Mouse (Mus musculus) heart, embryonic 15.5 days (tissue): ENCODE results near the gene Nmd3. TPM values are rescaled to one million over a fixed set of nuclear protein-coding genes. Genes with fewer than 3 reads are reported as not detected.

Experiments used
- ATAC-seq: fragments of 200-750 bp; cut with Nextera tagmentation; replicated peaks from 2 replicates; pipeline ENCODE4 v1.8.0; 2017; ENCODE audit warnings: low read depth, moderate TSS enrichment; ENCODE audit not compliant: insufficient number of reproducible peaks, insufficient read depth, low FRiP score
- H3K27ac ChIP-seq: fragments of 300-500 bp; sonication (generic); 2 replicates; pipeline ENCODE4 v1.5.1; 2015; ENCODE audit warnings: mild to moderate bottlenecking, inconsistent platforms
- H3K27me3 ChIP-seq: fragments of 300-500 bp; sonication (generic); 2 replicates; pipeline ENCODE4 v1.6.1; 2015; ENCODE audit warnings: inconsistent platforms
- H3K36me3 ChIP-seq: fragments of 300-500 bp; sonication (generic); 2 replicates; pipeline ENCODE4 v1.6.1; 2015; ENCODE audit warnings: mild to moderate bottlenecking, inconsistent platforms
- H3K4me1 ChIP-seq: fragments of 300-500 bp; sonication (generic); replicated peaks from 2 replicates; pipeline ENCODE4 v1.6.1; 2015; ENCODE audit warnings: inconsistent platforms
- H3K4me2 ChIP-seq: fragments of 300-500 bp; sonication (generic); 2 replicates; pipeline ENCODE4 v1.6.1; 2015; ENCODE audit warnings: inconsistent platforms, mild to moderate bottlenecking, moderate library complexity
- H3K4me3 ChIP-seq: fragments of 300-500 bp; sonication (generic); 2 replicates; pipeline ENCODE4 v1.5.1; 2015; ENCODE audit warnings: mild to moderate bottlenecking, inconsistent platforms
- H3K9ac ChIP-seq: fragments of 300-500 bp; sonication (generic); 2 replicates; pipeline ENCODE4 v1.6.1; 2015; ENCODE audit warnings: mild to moderate bottlenecking, inconsistent platforms
- H3K9me3 ChIP-seq: fragments of 300-500 bp; sonication (generic); replicated peaks from 2 replicates; pipeline ENCODE4 v1.6.1; 2016; ENCODE audit warnings: inconsistent platforms
- WGBS: fragments of 180-500 bp; shearing (Covaris S2); methylation state at CpG from one replicate; pipeline ENCODE4 v1.1.7; 2015; ENCODE audit warnings: mixed read lengths; 5-methylcytosine and 5-hydroxymethylcytosine counted together
- polyA plus RNA-seq: library from polyadenylated mRNA; unstranded; fragments of >200 nt; fragmentation: Nextera tagmentation; extraction: Ambion mirVana; gene quantifications from 2 replicates; pipeline ENCODE4 v1.2.1, GENCODE M21; 2015

The Nmd3 gene
- polyA plus RNA-seq: 89.7 and 94.4 TPM in 2 replicates

- peaks cover 13% of the 10 kb centered on the region for H3K4me1 ChIP-seq
- H3K4me3 ChIP-seq: peak within 1 kb of the TSS; percentile 95
- H3K36me3 ChIP-seq: 0 out of 2 replicates have a peak, but pooled peaks cover 5% of the 10 kb centered on the region
- ATAC-seq: peak; percentile 92
- peak within 1 kb of the TSS; percentile 78 for H3K4me2 ChIP-seq
- no peaks in the 10 kb centered on the region for H3K27me3 ChIP-seq
- under 1% methylated on average over 32 of the region's 33 CpGs for WGBS
- peak within 1 kb of the TSS; percentile 91 for H3K27ac ChIP-seq
- H3K9ac ChIP-seq: peak within 1 kb of the TSS; percentile 95
- no peaks in the 10 kb centered on the region for H3K9me3 ChIP-seq
Measured at GRCm38 (mm10) chr3:69721814-69722186, at the start of gene Nmd3. Nmd3 (plus strand) TSS chr3:69721985.

GRCm38 (mm10) chr3:69673351-69673750 is 48.4 kb upstream of the Nmd3 start:
- Histone ChIP-seq H3K9me3 (no peaks in the 10 kb centered on the region), H3K4me1 (no peaks in the 10 kb centered on the region), H3K9ac (no peak overlapping the region), H3K27me3 (no peaks in the 10 kb centered on the region), H3K4me3 (no peak overlapping the region), H3K27ac (no peak overlapping the region), H3K4me2 (no peak overlapping the region), H3K36me3 (no peaks in the 10 kb centered on the region)
- ATAC-seq: no peak
- 93% methylated on average over 10 of the region's 10 CpGs for WGBS

- WGBS: 24% methylated on average over 3 of the region's 3 CpGs
Measured at GRCm38 (mm10) chr3:69674206-69674605, 47.6 kb upstream of the Nmd3 start.

GRCm38 (mm10) chr3:69689791-69690190 is 32.0 kb upstream of the Nmd3 start:
- Histone ChIP-seq H3K36me3 (no peaks in the 10 kb centered on the region), H3K9me3 (no peaks in the 10 kb centered on the region), H3K4me3 (no peak overlapping the region), H3K4me1 (no peaks in the 10 kb centered on the region), H3K27ac (no peak overlapping the region), H3K27me3 (no peaks in the 10 kb centered on the region), H3K4me2 (no peak overlapping the region), H3K9ac (no peak overlapping the region)
- WGBS: 45% methylated on average over 1 of the region's 1 CpGs
- no peak for ATAC-seq

More at GRCm38 (mm10) chr3:69674206-69674605, 47.6 kb upstream of the Nmd3 start:
- H3K36me3 ChIP-seq: no peaks in the 10 kb centered on the region
- no peak overlapping the region for H3K9ac ChIP-seq
- H3K4me3 ChIP-seq: no peak overlapping the region
- no peak overlapping the region for H3K4me2 ChIP-seq
- no peaks in the 10 kb centered on the region for H3K4me1 ChIP-seq
- H3K27ac ChIP-seq: no peak overlapping the region
- no peaks in the 10 kb centered on the region; the same call in 1 of the 2 replicates for H3K9me3 ChIP-seq
- no peaks in the 10 kb centered on the region for H3K27me3 ChIP-seq
- no peak for ATAC-seq

DNA sequence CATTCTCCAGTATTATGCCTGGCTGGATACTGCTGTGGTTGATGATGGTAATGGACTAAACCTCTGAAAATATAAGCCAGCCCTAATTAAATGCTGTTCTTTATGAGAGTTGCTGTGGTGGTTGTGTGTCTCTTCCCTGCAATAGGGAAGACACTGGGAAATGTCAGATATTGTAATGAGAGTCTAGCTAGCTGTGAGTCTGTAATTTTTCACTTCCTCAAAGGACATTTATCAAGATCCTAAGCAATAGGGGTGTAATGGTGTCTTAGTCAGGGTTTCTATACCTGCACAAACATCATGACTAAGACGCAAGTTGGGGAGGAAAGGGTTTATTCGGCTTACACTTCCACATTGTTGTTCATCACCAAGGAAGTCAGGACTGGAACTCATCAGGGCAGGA is 30.8 kb upstream of the Nmd3 start:
- H3K27ac ChIP-seq: no peak overlapping the region
- H3K4me2 ChIP-seq: no peak overlapping the region
- no peak overlapping the region for H3K9ac ChIP-seq
- H3K4me3 ChIP-seq: no peak overlapping the region
- H3K36me3 ChIP-seq: no peaks in the 10 kb centered on the region
- 83% methylated on average over 2 of the region's 2 CpGs for WGBS
- ATAC-seq: no peak
- no peaks in the 10 kb centered on the region for H3K9me3 ChIP-seq
- H3K27me3 ChIP-seq: no peaks in the 10 kb centered on the region
- no peaks in the 10 kb centered on the region for H3K4me1 ChIP-seq

GRCm38 (mm10) chr3:69699851-69700500 is 21.8 kb upstream of the Nmd3 start:
- Histone ChIP-seq H3K9ac (no peak overlapping the region), H3K27me3 (no peaks in the 10 kb centered on the region), H3K4me2 (no peak overlapping the region), H3K4me1 (no peaks in the 10 kb centered on the region), H3K4me3 (no peak overlapping the region), H3K36me3 (no peaks in the 10 kb centered on the region), H3K27ac (no peak overlapping the region), H3K9me3 (no peaks in the 10 kb centered on the region)
- WGBS: 65% methylated on average over 6 of the region's 6 CpGs
- ATAC-seq: no peak

- ATAC-seq: no peak
- H3K27me3 ChIP-seq: no peaks in the 10 kb centered on the region
- no peak overlapping the region for H3K4me2 ChIP-seq
- no peak overlapping the region for H3K27ac ChIP-seq
- no peaks in the 10 kb centered on the region for H3K36me3 ChIP-seq
- H3K4me3 ChIP-seq: no peak overlapping the region
- H3K9me3 ChIP-seq: no peaks in the 10 kb centered on the region
- WGBS: 34% methylated on average over 1 of the region's 1 CpGs
- H3K4me1 ChIP-seq: no peaks in the 10 kb centered on the region
- H3K9ac ChIP-seq: no peak overlapping the region
Measured at GRCm38 (mm10) chr3:69701905-69702304, 19.9 kb upstream of the Nmd3 start.

DNA sequence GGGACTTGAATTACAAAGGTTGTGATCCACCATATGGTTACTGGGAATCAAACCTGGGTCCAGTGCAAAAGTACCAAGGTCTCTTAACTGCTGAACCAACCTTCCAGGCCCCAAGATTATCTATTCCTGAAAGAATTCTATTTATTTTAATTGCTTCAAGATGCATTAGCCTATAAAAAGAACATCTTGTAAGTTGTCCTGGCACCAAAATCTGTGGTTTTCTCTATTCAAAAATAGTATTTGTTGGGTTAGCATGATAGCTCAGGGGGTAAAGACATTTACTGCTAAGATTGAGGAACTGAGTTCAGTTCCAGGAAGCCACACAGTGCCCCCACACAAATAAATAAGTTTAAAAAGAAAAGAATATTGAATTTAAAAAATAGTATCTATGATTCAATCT is 19.4 kb upstream of the Nmd3 start:
- Histone ChIP-seq H3K4me1 (no peaks in the 10 kb centered on the region), H3K9ac (no peak overlapping the region), H3K27ac (no peak overlapping the region), H3K27me3 (no peaks in the 10 kb centered on the region), H3K36me3 (no peaks in the 10 kb centered on the region), H3K4me3 (no peak overlapping the region), H3K4me2 (no peak overlapping the region), H3K9me3 (no peaks in the 10 kb centered on the region)
- no peak for ATAC-seq

- Histone ChIP-seq H3K4me3 (no peak overlapping the region), H3K4me1 (no peaks in the 10 kb centered on the region), H3K9me3 (no peaks in the 10 kb centered on the region), H3K9ac (no peak overlapping the region), H3K4me2 (no peak overlapping the region), H3K27ac (no peak overlapping the region), H3K27me3 (no peaks in the 10 kb centered on the region), H3K36me3 (no peaks in the 10 kb centered on the region)
- 68% methylated on average over 12 of the region's 12 CpGs for WGBS
- ATAC-seq: no peak
Measured at GRCm38 (mm10) chr3:69709043-69709929, 12.5 kb upstream of the Nmd3 start.

- no peak for ATAC-seq
- H3K27ac ChIP-seq: no peak overlapping the region
- H3K4me2 ChIP-seq: no peak overlapping the region
- no peaks in the 10 kb centered on the region for H3K36me3 ChIP-seq
- no peaks in the 10 kb centered on the region for H3K27me3 ChIP-seq
- no peak overlapping the region for H3K9ac ChIP-seq
- no peaks in the 10 kb centered on the region for H3K4me1 ChIP-seq
- no peaks in the 10 kb centered on the region for H3K9me3 ChIP-seq
- H3K4me3 ChIP-seq: no peak overlapping the region
- 52% methylated on average over 8 of the region's 8 CpGs for WGBS
Measured at GRCm38 (mm10) chr3:69711907-69712600, 9.7 kb upstream of the Nmd3 start.

DNA sequence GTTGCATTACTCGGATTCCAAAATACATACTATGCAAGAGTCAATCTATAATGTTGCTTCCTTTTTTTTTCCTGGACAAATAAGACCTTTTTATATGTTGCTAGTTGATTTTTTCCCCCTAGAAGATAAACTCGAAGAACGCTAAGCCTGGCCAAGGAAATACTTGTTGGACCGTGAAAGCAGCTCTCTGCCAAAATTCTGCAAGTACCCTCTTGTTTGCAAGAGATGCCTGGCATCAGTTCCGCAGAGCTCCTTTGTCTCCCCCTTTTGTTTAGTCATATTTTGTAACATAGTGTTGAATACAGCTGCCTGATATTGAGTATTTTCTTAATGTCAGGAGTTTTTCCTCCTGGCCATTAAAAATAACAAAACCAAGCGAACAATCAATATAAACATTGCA is 4.3 kb upstream of the Nmd3 start:
- H3K4me2 ChIP-seq: no peak overlapping the region
- H3K4me3 ChIP-seq: no peak overlapping the region
- no peak for ATAC-seq
- H3K27me3 ChIP-seq: no peaks in the 10 kb centered on the region
- no peak overlapping the region for H3K9ac ChIP-seq
- H3K27ac ChIP-seq: no peak overlapping the region
- WGBS: 74% methylated on average over 6 of the region's 6 CpGs
- no peaks in the 10 kb centered on the region for H3K4me1 ChIP-seq
- H3K9me3 ChIP-seq: no peaks in the 10 kb centered on the region
- H3K36me3 ChIP-seq: no peaks in the 10 kb centered on the region
